Mouse (Mus musculus) bone marrow macrophage, adult 2 months (primary cell): Measurements from ENCODE around the gene Trim34b.

Experiments
- CTCF ChIP-seq: IDR thresholded peaks from 2 replicates; pipeline ENCODE4 v1.5.1; 2012; ENCODE audit warnings: low read depth, mild to moderate bottlenecking, low read length, moderate library complexity
- POLR2A ChIP-seq: IDR thresholded peaks from 2 replicates; pipeline ENCODE4 v1.6.1; 2012; ENCODE audit warnings: mild to moderate bottlenecking, low read depth, low read length, borderline replicate concordance

DNA sequence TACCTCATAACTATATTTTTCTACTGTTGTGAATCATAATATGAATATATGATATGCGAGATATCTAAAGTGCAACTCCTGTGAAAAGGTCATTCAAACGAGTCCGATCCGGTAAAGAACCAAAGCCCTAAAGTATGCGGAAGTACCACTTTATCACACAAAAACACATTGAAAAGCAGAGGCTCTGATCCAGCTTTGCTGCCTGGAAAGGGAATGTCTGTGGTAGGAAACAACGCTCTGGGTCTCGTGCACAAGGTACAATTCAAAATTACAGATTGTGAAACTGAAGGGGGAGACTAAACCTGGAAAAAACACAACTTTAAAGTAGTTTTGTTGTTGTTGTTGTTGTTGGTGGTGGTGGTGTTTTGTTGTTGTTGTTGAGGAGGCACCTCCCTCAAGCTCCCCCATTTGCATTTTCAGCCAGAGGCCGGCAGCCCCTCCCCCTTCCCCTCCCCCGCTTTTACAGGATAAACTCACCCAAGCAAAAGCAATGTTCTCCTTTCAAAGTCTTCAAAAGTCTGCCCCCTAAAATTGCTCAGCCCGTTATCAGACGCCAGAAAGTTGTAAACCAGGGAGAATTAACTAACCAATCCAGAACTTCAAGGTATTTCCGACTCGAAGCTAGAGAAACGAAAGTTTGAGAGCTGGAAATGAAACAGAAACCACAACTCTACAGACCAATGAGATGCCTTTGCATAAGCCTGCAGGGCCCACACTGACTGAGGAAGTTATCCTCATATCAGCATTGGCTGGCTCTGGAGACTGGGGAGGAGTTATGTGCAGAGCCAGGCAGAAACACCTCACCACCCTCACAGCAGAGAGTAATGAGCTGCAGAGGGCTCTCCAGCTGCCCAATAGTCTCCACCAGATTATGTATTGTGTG is 23.7 kb downstream of the Trim34b start, which contains the start of gene Trim12c:
- TF ChIP-seq CTCF (no peak), POLR2A (no peak)
